Mouse (Mus musculus): ENCODE data around the gene Adgb.

DNA sequence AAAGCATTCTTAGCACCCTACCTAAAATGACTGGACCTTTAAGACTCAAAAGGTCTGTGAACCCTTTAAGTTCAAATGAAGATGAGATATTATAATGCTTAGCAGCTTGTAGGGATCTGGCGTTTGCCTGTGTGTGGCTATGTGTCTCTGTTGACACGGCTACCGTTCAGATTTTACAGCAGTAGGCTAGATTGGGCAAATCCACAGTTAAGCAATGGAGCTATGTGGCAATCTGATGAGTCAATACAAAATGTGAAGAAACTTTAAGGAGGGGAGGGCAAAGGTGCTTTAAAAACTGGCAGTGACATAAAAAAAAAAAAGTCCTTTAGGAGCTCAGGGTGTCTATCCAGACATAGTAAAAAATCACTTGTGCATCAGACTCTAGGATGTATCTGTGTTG is 23.1 kb downstream of the Adgb start:
- TF ChIP-seq CTCF (IDR thresholded peaks at IDR 0.05) (no peak), EP300 (IDR thresholded peaks at IDR 0.05) (0 out of 2 replicates have a peak, but pooled peaks have one; percentile 50)

Data from lung, postnatal 0 days (tissue).